Mouse (Mus musculus) lung, postnatal 4 days (tissue): ENCODE data around the gene 1700020D05Rik.

Experiments
- DNase-seq, 2 experiments: peaks; one replicate each; pipeline ENCODE4 v3.0.0; 2021

The 1700020D05Rik gene

DNA sequence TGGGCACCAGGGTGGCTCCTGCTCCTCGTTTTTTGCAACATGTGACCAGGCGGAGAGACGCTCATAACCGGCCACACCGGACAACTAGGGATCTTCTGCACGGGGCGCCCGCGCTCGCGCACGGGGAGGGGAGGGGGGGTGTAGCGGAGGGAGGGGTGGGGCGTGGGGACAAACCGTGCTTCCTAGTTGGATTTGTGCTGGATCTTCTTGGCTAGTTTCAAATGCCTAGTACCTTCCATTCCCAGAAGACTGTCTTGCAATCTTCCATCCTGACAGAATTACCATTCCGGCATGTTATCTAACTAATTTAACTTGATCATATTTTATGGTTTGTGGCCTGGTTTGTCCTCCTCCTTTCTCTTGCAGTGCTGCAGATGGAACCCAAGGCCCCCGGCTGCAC lies at the start of gene 1700020D05Rik:
1700020D05Rik (minus strand) TSS at position 101 of the 400 bp plus-strand sequence.
- DNase-seq: no peak

GRCm38 (mm10) chr19:5547471-5548056 lies 44.0 kb upstream of the 1700020D05Rik start:
- DNase-seq: no peak

GRCm38 (mm10) chr19:5544031-5544430 lies 40.4 kb upstream of the 1700020D05Rik start:
- DNase-seq: no peak

DNA sequence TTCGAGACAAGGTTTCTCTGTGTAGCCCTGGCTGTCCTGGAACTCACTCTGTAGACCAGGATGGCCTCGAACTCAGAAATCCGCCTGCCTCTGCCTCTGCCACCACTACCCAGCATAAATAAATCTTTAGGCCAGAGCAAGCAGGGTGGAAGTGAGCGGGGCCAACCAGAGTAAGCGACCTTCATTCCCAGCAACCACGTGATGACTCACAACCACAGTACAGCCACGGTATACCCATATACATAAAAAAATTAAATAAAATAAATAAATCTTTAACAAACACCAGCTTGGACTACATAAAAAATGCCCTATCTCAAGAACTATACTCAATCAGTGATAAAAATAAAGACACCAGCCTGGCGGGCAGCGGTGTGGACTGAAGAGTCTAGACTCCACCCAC lies 39.8 kb upstream of the 1700020D05Rik start:
- no peak for DNase-seq

DNA sequence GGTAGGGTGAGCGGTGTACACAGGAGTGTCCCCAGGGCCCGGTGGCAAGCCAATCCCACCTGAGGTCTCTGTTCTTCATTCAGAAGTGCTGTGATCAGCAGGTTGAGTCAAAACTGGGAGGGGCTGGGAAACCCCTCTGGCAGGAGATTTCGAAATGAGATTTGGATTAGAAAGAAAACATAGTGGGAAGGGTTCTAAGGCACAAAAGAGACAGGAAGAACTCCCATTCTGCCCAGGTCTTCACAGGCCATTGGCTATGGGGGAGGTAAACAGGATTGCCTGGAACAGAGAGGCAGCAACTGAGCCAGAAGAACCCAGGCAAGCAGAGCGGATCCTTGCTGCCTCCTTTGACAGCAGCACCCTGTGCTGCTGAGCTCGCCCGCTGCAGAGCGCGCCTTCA lies 35.2 kb upstream of the 1700020D05Rik start:
- DNase-seq: no peak

GRCm38 (mm10) chr19:5532520-5532919 lies 28.9 kb upstream of the 1700020D05Rik start:
- DNase-seq: no peak

GRCm38 (mm10) chr19:5530138-5530524 lies 26.5 kb upstream of the 1700020D05Rik start:
- DNase-seq: no peak

- DNase-seq: peak; percentile 95 to 98
Measured at GRCm38 (mm10) chr19:5529325-5530137, 25.9 kb upstream of the 1700020D05Rik start.

DNA sequence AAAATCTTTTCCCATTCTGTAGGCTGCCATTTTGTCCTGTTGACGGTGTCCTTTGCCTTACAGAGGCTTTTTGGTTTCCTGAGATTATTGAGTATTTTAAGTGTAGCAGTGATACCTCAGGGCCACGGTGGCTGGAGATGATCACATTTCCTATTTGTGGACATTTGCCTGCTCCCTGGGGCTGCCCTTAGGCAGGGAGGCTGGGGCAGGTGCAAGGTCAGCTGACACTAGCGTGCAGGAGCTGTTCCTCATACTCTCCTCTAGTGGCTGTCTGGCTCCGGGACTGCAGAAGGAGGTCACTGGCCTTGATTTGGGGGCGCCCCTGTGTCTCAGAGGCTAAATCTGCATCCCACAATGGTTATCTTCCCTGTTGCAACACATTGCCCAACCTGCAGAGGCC lies 21.6 kb upstream of the 1700020D05Rik start:
- no peak for DNase-seq

- no peak for DNase-seq
Measured at GRCm38 (mm10) chr19:5518721-5519120, 15.1 kb upstream of the 1700020D05Rik start.

- no peak for DNase-seq
Measured at GRCm38 (mm10) chr19:5516906-5517505, 13.4 kb upstream of the 1700020D05Rik start.

GRCm38 (mm10) chr19:5515840-5516777 lies 12.5 kb upstream of the 1700020D05Rik start:
- DNase-seq: no peak

GRCm38 (mm10) chr19:5513005-5513349 lies 9.4 kb upstream of the 1700020D05Rik start:
- no peak for DNase-seq

DNA sequence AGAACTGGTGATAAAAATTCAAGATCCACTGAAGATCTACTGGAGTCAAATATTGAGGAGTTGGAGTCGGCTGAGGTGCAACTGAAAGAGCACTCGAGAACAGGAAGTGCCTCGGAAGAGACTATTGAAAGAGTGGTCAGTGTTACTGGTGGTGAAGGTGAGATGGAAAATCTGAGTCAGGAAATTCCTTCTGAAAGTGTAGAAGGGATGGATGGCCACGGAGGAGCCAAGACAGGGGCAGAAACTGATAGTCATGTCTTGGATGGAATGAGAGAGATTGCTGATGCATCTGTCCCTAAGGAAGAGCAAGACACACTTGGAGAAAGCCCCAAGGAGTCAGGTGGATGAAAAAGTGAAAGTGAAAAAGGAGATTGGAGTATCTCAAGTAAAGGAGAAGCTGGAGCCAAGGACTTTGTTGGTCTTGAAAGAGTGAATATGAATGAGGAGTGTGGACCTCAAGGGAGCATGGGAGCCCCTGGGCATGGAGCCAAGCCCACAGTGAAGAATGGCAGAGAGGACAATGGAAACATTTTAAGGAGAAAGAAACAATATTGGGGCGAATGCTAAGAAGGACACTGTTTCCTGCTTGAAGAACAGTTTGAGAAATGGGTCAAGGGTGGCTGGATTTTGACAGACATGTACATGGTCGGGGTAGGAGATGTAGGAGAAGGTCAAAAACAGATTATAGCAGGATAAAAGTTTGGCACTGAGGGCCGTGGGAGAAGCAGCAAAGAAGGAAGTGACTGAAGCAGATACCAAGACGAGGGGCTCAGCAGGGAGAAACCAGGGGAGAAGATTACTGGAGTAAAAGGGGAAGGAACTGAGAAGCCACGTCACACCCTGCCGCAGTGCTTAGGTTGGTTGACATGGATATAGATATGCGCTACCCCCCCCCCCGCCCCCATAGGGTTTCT lies 8.8 kb upstream of the 1700020D05Rik start:
- no peak for DNase-seq

- DNase-seq: no peak
Measured at GRCm38 (mm10) chr19:5511074-5511632, 7.6 kb upstream of the 1700020D05Rik start.

DNA sequence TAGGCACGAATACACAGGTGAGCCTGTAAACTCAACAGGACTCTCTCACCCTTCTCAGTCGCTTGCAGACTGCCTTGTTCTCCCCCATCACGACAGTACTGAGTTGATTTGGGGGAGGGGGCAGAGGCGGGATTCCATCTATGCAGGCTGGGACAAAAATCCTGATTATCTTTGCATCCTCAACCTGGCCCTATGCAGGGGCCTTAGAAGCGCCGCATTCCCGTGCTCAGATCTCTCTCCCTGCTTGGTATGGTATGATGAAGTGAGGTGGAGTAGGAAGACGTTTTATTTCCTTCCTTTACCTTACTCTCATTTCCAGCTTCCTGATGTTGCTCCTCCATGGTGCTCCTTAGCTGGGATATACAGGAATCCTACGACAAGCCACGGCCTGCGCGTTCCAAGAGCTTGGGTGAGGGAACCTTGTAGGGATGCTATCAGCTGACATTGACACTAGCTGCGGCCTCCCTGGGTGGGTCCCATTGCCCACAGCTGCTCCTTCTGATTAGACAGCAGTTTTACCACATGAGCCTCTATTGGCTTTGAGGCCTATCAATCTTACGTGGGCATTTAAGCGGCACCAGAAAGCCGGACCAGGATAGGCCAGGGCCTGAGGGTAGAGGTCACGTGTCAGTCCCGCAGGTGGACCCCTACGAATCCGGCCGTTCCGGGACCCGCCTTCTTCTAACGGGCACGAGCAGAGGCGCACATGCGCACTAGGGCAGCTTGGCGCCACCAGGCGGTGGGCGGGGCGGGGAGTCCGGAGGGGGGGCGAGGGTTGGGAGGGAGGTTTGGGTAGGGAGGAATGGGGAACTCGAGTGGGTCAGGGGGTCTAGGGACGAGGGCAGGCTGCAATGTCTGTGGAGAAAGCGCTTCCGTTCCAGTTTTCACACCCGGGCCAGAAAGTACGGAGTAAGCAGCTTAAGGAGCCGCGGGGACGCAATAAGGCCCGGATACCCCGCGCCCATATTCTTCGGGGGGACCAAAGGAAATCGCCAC lies 6.7 kb upstream of the 1700020D05Rik start, which contains the start of gene Snx32:
Snx32 (minus strand) TSS at position 508 of the 996 bp plus-strand sequence.
- DNase-seq: peak; percentile 97 to 99

DNA sequence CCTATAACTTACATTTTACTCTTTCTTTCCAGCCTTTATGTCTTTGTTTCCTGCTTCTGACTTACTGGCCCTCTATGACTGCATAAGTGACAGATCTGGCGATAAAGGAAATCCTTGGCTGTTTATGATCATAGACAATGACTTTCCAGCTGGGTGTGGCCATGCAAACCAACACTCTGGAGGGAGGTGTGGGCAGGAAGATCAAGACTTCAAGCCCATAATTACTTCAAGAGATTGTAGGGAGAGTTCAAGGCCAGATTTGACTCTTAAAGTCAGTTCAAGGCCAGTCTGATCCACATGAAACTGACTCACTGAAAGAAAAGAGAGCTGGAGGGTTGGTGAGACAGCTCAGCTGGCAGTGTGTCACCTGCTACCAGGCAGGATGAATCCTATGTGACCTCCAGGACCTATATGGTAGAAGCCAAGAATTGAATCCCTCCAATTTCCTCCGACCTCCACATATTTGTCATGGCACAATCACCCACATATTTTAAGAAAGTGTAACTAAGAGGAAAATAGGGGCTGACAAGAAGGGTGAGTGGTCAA lies 3.2 kb downstream of the 1700020D05Rik start:
- DNase-seq: no peak

GRCm38 (mm10) chr19:5496052-5496370 lies 7.6 kb downstream of the 1700020D05Rik start:
- no peak for DNase-seq

GRCm38 (mm10) chr19:5495353-5496051 lies 8.1 kb downstream of the 1700020D05Rik start:
- DNase-seq: no peak
